Mouse (Mus musculus) hindbrain, embryonic 15.5 days (tissue): Measurements from ENCODE around the gene Atp11a. TPM values are rescaled to one million over a fixed set of nuclear protein-coding genes. Genes with fewer than 3 reads are reported as not detected.
A peak's percentile ranks its signal among the peaks of the same experiment; 100 is the strongest.

ENCODE experiments used
- ATAC-seq: fragments of 200-750 bp; cut with Nextera tagmentation; 2 replicates; pipeline ENCODE4 v1.8.0; 2017; ENCODE audit warnings: low read depth, moderate number of reproducible peaks, moderate TSS enrichment; ENCODE audit not compliant: low FRiP score
- H3K27ac ChIP-seq: fragments of 300-500 bp; sonication (generic); replicated peaks from 2 replicates; pipeline ENCODE4 v1.5.1; 2015; ENCODE audit warnings: mild to moderate bottlenecking, inconsistent platforms
- H3K27me3 ChIP-seq: fragments of 300-500 bp; sonication (generic); 2 replicates; pipeline ENCODE4 v1.6.1; 2015; ENCODE audit warnings: control low read depth, inconsistent platforms
- H3K36me3 ChIP-seq: fragments of 300-500 bp; sonication (generic); 2 replicates; pipeline ENCODE4 v1.6.1; 2015; ENCODE audit warnings: control low read depth, inconsistent platforms
- H3K4me1 ChIP-seq: fragments of 300-500 bp; sonication (generic); replicated peaks from 2 replicates; pipeline ENCODE4 v1.6.1; 2015; ENCODE audit warnings: control low read depth, inconsistent platforms
- H3K4me2 ChIP-seq: fragments of 300-500 bp; sonication (generic); 2 replicates; pipeline ENCODE4 v1.6.1; 2015; ENCODE audit warnings: moderate library complexity, mild to moderate bottlenecking, inconsistent platforms
- H3K4me3 ChIP-seq: fragments of 300-500 bp; sonication (generic); 2 replicates; pipeline ENCODE4 v1.5.1; 2015; ENCODE audit warnings: mild to moderate bottlenecking, inconsistent platforms
- H3K9ac ChIP-seq: fragments of 300-500 bp; sonication (generic); 2 replicates; pipeline ENCODE4 v1.6.1; 2015; ENCODE audit warnings: inconsistent platforms
- H3K9me3 ChIP-seq: fragments of 300-500 bp; sonication (generic); 2 replicates; pipeline ENCODE4 v1.6.1; 2016; ENCODE audit warnings: control low read depth, inconsistent platforms
- WGBS: fragments of 180-500 bp; shearing (Covaris S2); methylation state at CpG from one replicate; pipeline ENCODE4 v1.1.7; 2015; 5-methylcytosine and 5-hydroxymethylcytosine counted together
- polyA plus RNA-seq: library from polyadenylated mRNA; unstranded; fragments of >200 nt; fragmentation: Nextera tagmentation; extraction: Ambion mirVana; gene quantifications from 2 replicates; pipeline ENCODE4 v1.2.1, GENCODE M21; 2015

Atp11a gene
- polyA plus RNA-seq, 1 experiment from 2014 or later: 14.1 TPM

DNA sequence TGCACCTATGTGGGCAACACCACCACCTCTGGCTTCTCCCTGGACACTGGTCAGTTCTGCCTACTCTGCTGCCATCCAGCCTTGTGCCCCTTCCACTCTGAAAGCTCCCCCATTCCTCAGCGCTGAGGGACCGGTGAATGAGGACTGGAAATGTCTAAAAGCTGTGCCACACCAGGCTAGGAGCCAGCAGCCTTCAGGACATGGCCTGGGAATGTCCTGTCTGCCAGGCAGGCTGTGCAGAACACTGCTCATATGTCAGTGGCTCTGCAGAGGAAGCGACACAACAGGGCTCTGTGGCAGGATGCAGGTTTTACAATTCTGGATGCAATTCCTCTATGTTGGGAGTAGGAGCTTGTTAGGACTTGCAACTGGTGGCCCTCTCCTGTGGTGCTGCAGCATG, 106.2 kb downstream of the Atp11a start:
- ATAC-seq: no peak
- peaks cover 39% of the 10 kb centered on the region; the same call in 1 of the 2 replicates for H3K36me3 ChIP-seq
- H3K4me2 ChIP-seq: no peak overlapping the region
- H3K27me3 ChIP-seq: no peaks in the 10 kb centered on the region
- H3K9me3 ChIP-seq: no peaks in the 10 kb centered on the region
- no peak overlapping the region for H3K27ac ChIP-seq
- no peak overlapping the region for H3K4me3 ChIP-seq
- 82% methylated on average over 3 of the region's 3 CpGs for WGBS
- H3K9ac ChIP-seq: no peak overlapping the region
- no peaks in the 10 kb centered on the region for H3K4me1 ChIP-seq

DNA sequence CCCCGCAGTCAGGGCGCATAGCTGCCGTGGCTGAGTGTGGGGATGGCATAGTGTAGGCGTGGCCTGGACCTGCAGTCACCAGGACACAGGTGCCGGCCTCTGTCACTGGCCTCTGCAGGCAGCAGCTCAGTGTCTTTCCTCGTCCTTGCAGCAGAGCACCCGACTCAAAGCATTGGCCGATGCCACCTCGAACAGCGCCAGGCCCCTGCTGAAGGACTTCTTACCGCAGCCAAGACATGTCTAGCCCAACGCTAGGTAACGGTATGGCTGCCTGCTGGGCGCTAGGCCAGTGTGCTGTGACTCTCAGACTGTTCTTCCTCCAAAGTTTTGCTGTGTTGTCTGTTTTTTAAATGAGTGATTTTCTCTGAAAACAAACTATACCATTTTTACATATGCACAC, 106.8 kb downstream of the Atp11a start:
- Histone ChIP-seq H3K9me3 (no peaks in the 10 kb centered on the region), H3K36me3 (peaks cover 35% of the 10 kb centered on the region; the same call in 1 of the 2 replicates), H3K9ac (no peak overlapping the region), H3K4me2 (no peak overlapping the region), H3K27me3 (no peaks in the 10 kb centered on the region), H3K4me1 (no peaks in the 10 kb centered on the region), H3K4me3 (no peak overlapping the region), H3K27ac (no peak overlapping the region)
- ATAC-seq: no peak
- 79% methylated on average over 14 of the region's 14 CpGs for WGBS

- Histone ChIP-seq H3K4me3 (no peak overlapping the region), H3K27ac (no peak overlapping the region), H3K9me3 (no peaks in the 10 kb centered on the region), H3K9ac (no peak overlapping the region), H3K27me3 (no peaks in the 10 kb centered on the region), H3K36me3 (peaks cover 27% of the 10 kb centered on the region; the same call in 1 of the 2 replicates), H3K4me2 (no peak overlapping the region), H3K4me1 (no peaks in the 10 kb centered on the region)
- 53% methylated on average over 6 of the region's 6 CpGs for whole genome bisulfite sequencing
- no peak for ATAC-seq
These were observed 109.0 kb downstream of the Atp11a start for GRCm38 (mm10) chr8:12865790-12866189.

DNA sequence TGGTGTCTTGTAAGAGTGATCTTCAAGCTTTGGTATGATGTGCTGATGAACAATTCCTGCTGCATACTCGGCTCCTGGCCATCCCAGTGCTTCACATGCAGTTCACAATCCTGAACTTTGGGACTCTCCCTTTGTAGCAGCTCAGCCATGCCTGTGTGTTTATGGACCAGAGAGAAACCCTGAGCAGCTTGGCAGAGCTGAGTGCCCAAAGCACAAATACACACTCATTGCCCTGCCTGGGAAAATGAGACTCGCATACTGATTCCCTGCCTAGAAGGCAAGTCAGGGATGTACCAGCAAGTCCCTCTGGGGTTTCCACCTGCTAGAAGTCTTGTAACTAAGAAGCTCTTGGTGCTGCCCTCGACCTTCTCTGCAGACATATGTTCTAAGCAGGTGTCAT, 112.8 kb downstream of the Atp11a start:
- Histone ChIP-seq H3K27me3 (no peaks in the 10 kb centered on the region), H3K4me1 (peaks cover 25% of the 10 kb centered on the region), H3K4me2 (no peak overlapping the region), H3K4me3 (no peak overlapping the region), H3K9ac (no peak overlapping the region), H3K9me3 (no peaks in the 10 kb centered on the region), H3K27ac (no peak overlapping the region), H3K36me3 (peaks cover 5% of the 10 kb centered on the region; the same call in 1 of the 2 replicates)
- 75% methylated on average over 3 of the region's 3 CpGs for WGBS
- 0 out of 2 replicates have a peak, but pooled peaks have one; percentile 5 for ATAC-seq

DNA sequence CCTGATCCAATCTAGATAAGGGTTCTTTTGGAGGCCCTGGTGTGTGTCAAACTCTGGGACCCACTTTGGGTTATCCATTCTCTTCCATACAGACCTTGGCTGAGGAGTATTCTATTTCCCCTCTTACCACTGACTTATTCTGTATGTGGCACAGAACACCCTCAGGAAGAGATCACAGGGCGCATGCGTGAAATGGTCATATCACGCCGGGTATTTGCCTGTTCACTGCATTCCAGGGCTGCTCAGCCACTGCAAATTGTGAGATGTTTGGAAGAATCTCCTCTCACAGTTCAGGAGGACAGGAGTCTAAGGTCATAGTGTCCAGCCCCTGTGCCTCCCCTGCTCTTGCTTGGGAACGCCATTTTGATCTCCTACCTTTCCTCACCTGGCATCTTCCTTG, 113.8 kb downstream of the Atp11a start:
- no peaks in the 10 kb centered on the region for H3K9me3 ChIP-seq
- no peak for ATAC-seq
- no peak overlapping the region for H3K9ac ChIP-seq
- 84% methylated on average over 5 of the region's 5 CpGs for WGBS
- H3K27me3 ChIP-seq: no peaks in the 10 kb centered on the region
- no peak overlapping the region for H3K27ac ChIP-seq
- H3K4me1 ChIP-seq: peaks cover 28% of the 10 kb centered on the region
- H3K4me3 ChIP-seq: no peak overlapping the region
- H3K4me2 ChIP-seq: no peak overlapping the region
- peaks cover 5% of the 10 kb centered on the region; the same call in 1 of the 2 replicates for H3K36me3 ChIP-seq

DNA sequence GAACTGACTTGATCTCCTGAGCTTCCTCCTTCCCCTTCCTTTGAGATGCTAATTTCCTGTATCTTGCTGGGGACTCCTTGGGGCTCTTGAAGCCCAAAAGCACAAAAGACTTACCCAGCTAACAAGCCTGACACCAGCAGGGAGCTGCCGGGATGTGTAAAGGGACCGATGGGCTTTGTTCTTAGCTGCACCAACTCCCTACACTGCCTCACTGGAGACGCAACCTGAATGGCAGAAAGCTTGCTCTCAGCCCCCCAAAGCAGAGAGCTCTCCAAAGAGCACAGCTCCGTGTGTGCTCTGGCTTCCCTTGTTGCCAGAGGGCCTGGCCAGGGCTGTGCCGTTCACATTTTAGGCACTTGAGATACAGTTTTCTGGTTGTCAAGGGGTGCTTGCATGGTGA, 114.6 kb downstream of the Atp11a start:
- Histone ChIP-seq H3K27me3 (no peaks in the 10 kb centered on the region), H3K9ac (no peak overlapping the region), H3K4me1 (peaks cover 28% of the 10 kb centered on the region), H3K27ac (peak overlapping the region; percentile 55), H3K4me3 (no peak overlapping the region), H3K4me2 (no peak overlapping the region), H3K9me3 (no peaks in the 10 kb centered on the region), H3K36me3 (0 out of 2 replicates have a peak, but pooled peaks cover 5% of the 10 kb centered on the region)
- 4% methylated on average over 5 of the region's 5 CpGs for WGBS
- ATAC-seq: 0 out of 2 replicates have a peak, but pooled peaks have one; percentile 20

GRCm38 (mm10) chr8:12872983-12873356, 116.2 kb downstream of the Atp11a start:
- H3K9ac ChIP-seq: peak overlapping the region; percentile 61; the same call in 1 of the 2 replicates
- no peak overlapping the region for H3K27ac ChIP-seq
- peaks cover 28% of the 10 kb centered on the region for H3K4me1 ChIP-seq
- H3K4me2 ChIP-seq: peak overlapping the region; percentile 78
- H3K9me3 ChIP-seq: no peaks in the 10 kb centered on the region
- ATAC-seq: no peak
- H3K36me3 ChIP-seq: no peaks in the 10 kb centered on the region
- peak overlapping the region; percentile 62 for H3K4me3 ChIP-seq
- H3K27me3 ChIP-seq: no peaks in the 10 kb centered on the region
- WGBS: 3% methylated on average over 9 of the region's 9 CpGs

- WGBS: under 1% methylated on average over 30 of the region's 30 CpGs
- Histone ChIP-seq H3K27me3 (no peaks in the 10 kb centered on the region), H3K9me3 (no peaks in the 10 kb centered on the region), H3K4me3 (peak within 1 kb of the TSS; percentile 62), H3K4me2 (peak within 1 kb of the TSS; percentile 78), H3K4me1 (peaks cover 28% of the 10 kb centered on the region), H3K36me3 (no peaks in the 10 kb centered on the region), H3K9ac (peak within 1 kb of the TSS; percentile 61), H3K27ac (peak within 1 kb of the TSS; percentile 61)
- peak; percentile 77 for ATAC-seq
These were observed 116.7 kb downstream of the Atp11a start, which contains the start of gene Mcf2l for GRCm38 (mm10) chr8:12873357-12874046. Gene Mcf2l (plus strand): TSS chr8:12873806.

GRCm38 (mm10) chr8:12874194-12874791, 117.5 kb downstream of the Atp11a start:
- Histone ChIP-seq H3K9me3 (no peaks in the 10 kb centered on the region), H3K27ac (peak overlapping the region; percentile 61), H3K4me3 (peak overlapping the region; percentile 62), H3K36me3 (no peaks in the 10 kb centered on the region), H3K27me3 (no peaks in the 10 kb centered on the region), H3K9ac (peak overlapping the region; percentile 61), H3K4me2 (peak overlapping the region; percentile 78), H3K4me1 (peaks cover 28% of the 10 kb centered on the region)
- 16% methylated on average over 8 of the region's 8 CpGs for WGBS
- peak; percentile 46 for ATAC-seq

DNA sequence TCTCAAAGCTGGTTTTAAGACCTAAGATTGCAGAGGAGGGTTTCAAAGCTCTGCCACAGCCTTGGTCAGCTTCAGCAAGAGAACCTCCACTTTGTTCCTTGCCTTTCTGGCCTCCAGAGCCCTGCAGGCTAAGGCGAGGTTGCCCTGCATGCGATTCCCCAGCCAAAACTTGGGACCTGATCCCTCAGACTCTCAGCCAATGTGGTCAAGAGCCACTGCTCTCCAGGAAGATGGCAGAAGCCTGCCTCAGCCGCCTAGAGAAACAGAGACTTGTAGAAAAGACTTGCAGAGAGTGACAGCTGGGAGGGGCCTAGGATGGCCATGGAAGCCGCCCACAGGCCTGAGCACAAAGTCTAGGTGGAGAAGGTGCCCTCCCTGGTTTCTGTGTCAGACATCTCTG, 118.2 kb downstream of the Atp11a start:
- no peak overlapping the region for H3K4me3 ChIP-seq
- H3K27ac ChIP-seq: no peak overlapping the region
- peak overlapping the region; percentile 78; the same call in 1 of the 2 replicates for H3K4me2 ChIP-seq
- no peaks in the 10 kb centered on the region for H3K9me3 ChIP-seq
- H3K4me1 ChIP-seq: peaks cover 28% of the 10 kb centered on the region
- no peak for ATAC-seq
- 78% methylated on average over 4 of the region's 4 CpGs for WGBS
- no peaks in the 10 kb centered on the region for H3K36me3 ChIP-seq
- no peak overlapping the region for H3K9ac ChIP-seq
- no peaks in the 10 kb centered on the region for H3K27me3 ChIP-seq

DNA sequence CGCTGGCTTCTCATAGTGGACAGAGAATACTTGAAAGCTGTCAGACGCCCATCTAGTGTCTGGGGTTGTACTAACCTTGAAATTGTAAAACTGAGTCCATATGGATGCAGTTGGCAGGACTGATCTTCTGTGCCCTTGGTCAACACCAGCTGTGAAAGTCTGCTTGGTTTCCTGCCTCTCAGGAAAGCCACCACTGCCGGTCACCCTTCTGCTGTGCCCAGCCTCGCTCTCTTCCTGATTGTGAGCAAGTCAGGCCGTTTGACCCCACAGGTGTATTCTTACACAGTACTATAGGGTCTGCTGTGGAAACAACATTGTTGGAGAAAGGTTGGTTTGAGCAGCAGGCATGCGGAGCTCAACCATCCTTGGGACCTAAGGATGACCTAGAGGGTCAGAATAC, 120.3 kb downstream of the Atp11a start:
- Histone ChIP-seq H3K4me2 (no peak overlapping the region), H3K4me1 (peaks cover 17% of the 10 kb centered on the region), H3K9me3 (no peaks in the 10 kb centered on the region), H3K27me3 (no peaks in the 10 kb centered on the region), H3K36me3 (no peaks in the 10 kb centered on the region), H3K4me3 (no peak overlapping the region), H3K9ac (no peak overlapping the region), H3K27ac (no peak overlapping the region)
- no peak for ATAC-seq
- WGBS: 85% methylated on average over 6 of the region's 6 CpGs

- ATAC-seq: no peak
- Histone ChIP-seq H3K27me3 (no peaks in the 10 kb centered on the region), H3K9me3 (no peaks in the 10 kb centered on the region), H3K27ac (no peak overlapping the region), H3K36me3 (no peaks in the 10 kb centered on the region), H3K4me1 (no peaks in the 10 kb centered on the region), H3K4me3 (no peak overlapping the region), H3K9ac (no peak overlapping the region), H3K4me2 (no peak overlapping the region)
- WGBS: 92% methylated on average over 6 of the region's 6 CpGs
These were observed 123.3 kb downstream of the Atp11a start for GRCm38 (mm10) chr8:12880163-12880562.
